Mouse (Mus musculus): Measurements from ENCODE around the gene Spink8.
"Not testable (repeated sequence)": the region's sequence is repeated elsewhere in the genome, so short reads cannot be mapped to it uniquely, and the experiment has no call there.

Spink8 gene

GRCm38 (mm10) chr9:109811980-109812379, at the start of gene Spink8:
Gene Spink8 (plus strand): TSS chr9:109812280.
- DNase-seq (ENCODE audit: low read depth), result no peak

GRCm38 (mm10) chr9:109766841-109767240, 45.2 kb upstream of the Spink8 start:
- not testable (repeated sequence) for DNase-seq (ENCODE audit: low read depth)

GRCm38 (mm10) chr9:109790570-109790969, 21.5 kb upstream of the Spink8 start, which contains the start of gene Fbxw27:
Gene Fbxw27 (minus strand): TSS chr9:109790670.
- not testable (repeated sequence) for DNase-seq (ENCODE audit: low read depth)

GRCm38 (mm10) chr9:109795221-109795620, 16.9 kb upstream of the Spink8 start:
- no peak for DNase-seq (ENCODE audit: low read depth)

GRCm38 (mm10) chr9:109795811-109796210, 16.3 kb upstream of the Spink8 start:
- no peak for DNase-seq (ENCODE audit: low read depth)

DNA sequence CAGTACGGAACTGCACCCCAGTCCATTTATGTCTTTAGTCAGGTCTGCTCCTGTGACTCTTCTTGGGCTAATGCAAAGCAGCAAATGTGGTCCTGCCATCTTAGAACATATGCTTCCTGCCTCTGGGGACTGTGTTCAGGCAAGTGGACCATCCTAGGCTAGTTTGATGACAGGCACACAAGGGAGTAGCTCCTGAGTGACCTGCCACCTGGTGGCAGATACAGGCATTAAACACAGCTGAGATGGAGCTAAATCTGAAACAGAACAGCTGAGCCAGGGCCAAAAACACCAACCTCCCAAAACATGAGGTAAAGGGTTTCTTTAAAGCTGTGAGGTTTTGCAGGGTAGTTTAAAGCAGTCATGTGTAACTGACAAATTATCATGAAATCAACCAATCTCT, 14.0 kb upstream of the Spink8 start:
- DNase-seq (ENCODE audit: low read depth), result peak; percentile 10

GRCm38 (mm10) chr9:109805596-109805995, 6.5 kb upstream of the Spink8 start:
- not testable (repeated sequence) for DNase-seq (ENCODE audit: low read depth)

- no peak for DNase-seq (ENCODE audit: low read depth)
Observed at GRCm38 (mm10) chr9:109806260-109806659, 5.8 kb upstream of the Spink8 start.

DNA sequence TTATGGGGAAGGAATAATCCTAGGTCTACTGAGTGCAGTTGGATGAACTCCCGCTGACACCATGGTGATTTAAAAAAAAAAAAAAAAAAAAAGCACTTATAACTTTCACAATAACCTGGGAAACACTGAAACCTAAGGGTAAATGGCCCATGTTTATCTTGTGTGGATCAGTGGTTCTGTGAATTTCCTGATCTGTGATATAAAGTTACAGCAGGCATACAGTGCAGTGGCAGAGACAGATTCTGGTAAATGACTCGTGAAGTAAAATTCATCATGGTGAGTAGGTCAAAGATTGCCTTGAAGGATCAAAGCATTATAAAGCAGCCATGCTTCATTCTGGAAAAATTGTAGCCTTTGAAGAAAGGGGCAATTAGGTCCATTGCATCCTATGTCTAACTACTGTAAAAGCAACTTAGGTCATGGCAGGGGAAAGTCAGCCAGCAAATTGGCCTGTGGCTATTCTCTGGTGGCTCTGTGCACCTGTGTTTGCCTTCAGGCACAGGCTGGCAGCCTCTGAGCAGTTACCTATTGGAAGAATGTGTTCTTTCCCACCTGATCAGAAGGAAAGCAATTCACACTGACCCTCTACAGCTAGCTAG, 5.3 kb upstream of the Spink8 start:
- no peak for DNase-seq (ENCODE audit: low read depth)

GRCm38 (mm10) chr9:109807898-109808297, 4.2 kb upstream of the Spink8 start:
- DNase-seq (ENCODE audit: low read depth), result no peak

GRCm38 (mm10) chr9:109813424-109813823, 1.3 kb downstream of the Spink8 start:
- no peak for DNase-seq (ENCODE audit: low read depth)

DNA sequence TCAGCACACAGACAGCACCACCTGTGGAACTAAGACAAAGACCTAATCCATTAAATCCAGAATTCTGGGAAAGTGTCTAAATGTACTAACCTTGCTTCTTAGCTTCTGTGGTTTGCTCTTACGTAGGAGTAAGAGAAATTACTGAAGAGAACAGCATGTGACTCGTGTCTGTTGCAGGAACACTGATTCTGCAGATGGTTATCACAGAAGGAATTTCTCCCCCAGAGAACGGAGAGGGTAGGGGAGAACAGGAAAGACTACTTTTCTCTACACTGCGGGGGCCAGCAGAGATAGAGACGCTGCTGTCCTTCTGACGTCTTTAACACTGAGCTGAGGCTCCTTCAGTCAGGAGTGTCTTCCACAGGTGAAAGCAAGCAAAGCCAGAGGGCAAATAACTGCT, 4.3 kb downstream of the Spink8 start:
- no peak for DNase-seq (ENCODE audit: low read depth)

DNA sequence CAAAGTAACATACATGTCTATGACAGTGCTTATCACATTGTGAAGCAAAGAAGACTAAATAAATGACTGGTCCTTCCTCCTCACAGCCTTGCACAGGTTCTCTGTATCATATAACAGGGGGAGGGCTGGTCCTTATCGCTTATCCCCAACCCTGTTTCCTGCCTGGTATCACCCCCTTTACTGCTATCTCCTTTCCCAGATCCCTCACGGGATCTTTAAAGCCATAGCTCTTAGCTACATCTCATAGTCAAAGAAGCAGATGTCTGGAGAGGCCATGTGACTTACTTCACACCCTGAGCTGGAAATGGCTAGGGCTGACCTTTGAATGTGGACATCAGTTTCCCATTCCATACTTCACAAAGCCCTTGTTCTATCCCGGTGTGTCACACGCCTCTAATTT, 13.7 kb downstream of the Spink8 start:
- peak; percentile 35 for DNase-seq (ENCODE audit: low read depth)

DNA sequence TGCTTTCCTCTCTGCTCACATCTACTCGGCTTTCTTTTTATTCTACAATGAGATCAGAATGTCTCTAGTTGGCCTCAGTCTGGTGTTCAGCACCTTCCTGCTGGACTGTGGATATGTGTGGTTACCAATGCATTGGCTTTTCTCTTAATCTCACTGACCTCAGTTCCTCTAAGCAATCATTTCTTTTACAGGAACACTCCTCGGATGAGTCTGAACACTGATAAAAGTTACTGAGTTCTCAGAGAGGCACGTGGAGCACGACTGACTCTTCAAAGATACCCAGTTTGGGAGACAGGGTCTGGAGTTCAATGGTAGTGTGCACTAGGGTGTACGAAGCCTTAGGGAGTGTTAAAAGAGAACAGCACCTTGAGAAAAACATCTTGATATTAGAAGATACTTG, 14.1 kb downstream of the Spink8 start:
- DNase-seq (ENCODE audit: low read depth), result no peak

GRCm38 (mm10) chr9:109832391-109833087, 20.5 kb downstream of the Spink8 start, which contains the start of gene Nme6:
Gene Nme6 (plus strand): TSS chr9:109832749.
- peak; percentile 82 for DNase-seq (ENCODE audit: low read depth)

- DNase-seq (ENCODE audit: low read depth), result no peak
Observed at GRCm38 (mm10) chr9:109833088-109833412, 21.0 kb downstream of the Spink8 start.

- no peak for DNase-seq (ENCODE audit: low read depth)
Observed at GRCm38 (mm10) chr9:109849312-109849758, 37.3 kb downstream of the Spink8 start, which contains the start of gene Camp. Gene Camp (minus strand): TSS chr9:109849617.

DNA sequence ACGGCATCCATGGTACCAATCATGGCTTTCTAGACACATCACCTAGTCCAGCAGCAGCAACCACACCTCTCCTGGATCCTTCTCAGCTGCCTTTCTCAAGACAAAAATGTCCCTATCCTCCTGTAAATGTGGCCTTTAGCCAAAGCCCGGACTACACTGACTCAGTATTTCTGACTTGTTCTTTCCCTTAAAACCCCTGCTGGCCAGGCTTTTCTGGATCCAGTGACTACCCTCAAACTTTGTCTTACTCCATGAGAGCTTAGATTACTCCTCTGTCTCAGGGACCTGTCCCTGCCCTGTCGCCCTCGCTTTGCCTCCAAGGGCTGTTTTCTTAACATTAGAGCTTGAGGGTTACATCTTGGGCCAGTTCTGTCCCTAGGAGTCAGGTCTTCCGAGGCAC, 38.0 kb downstream of the Spink8 start:
- DNase-seq (ENCODE audit: low read depth), result no peak

- no peak for DNase-seq (ENCODE audit: low read depth)
Observed at GRCm38 (mm10) chr9:109854341-109854740, 42.3 kb downstream of the Spink8 start.

- no peak for DNase-seq (ENCODE audit: low read depth)
Observed at GRCm38 (mm10) chr9:109855947-109856346, 43.9 kb downstream of the Spink8 start.

GRCm38 (mm10) chr9:109862397-109863044, 50.4 kb downstream of the Spink8 start:
- peak; percentile 74 for DNase-seq (ENCODE audit: low read depth)

DNA sequence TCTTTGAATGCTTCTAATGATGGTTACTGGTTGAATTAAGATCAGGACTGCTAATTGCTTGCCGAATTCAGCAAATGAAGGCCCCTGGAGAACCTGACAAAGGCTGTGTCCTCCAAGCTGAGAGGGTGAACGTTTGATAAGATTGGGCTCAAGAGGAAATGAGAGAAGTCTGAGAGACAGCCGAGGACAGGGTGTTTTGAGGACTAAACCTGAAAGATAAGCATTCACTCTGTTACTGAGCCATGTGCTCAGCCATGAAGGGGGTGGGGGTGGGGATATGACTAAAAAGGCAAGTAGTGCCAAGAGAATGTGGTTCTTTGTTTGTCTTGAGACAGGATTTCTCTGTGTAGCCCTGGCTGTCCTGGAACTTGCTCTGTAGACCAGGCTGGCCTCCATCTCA, 51.0 kb downstream of the Spink8 start:
- peak; percentile 30 for DNase-seq (ENCODE audit: low read depth)

DNA sequence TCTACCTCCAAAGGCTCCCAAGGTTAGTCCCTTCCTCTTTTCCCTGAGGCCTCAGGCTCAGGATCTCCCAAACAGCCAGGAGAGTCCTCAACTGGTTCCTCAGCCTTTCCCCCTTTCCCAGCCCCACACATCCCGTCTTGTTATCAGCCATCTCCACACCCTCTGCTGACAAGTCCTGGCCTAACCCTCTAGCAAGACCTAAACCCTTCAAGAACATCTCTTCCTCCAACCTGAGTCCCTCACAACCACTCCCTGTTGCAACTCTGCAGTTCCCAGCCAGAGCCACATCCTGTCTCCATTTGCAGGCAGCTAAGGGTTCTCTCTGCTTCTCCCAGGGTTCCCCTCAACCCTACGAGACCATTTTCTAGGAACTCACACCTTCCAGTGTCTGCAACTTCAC, 54.1 kb downstream of the Spink8 start:
- DNase-seq (ENCODE audit: low read depth), result no peak
